Mouse (Mus musculus) skeletal muscle tissue, postnatal 0 days (tissue): ENCODE results near the gene Rasal2. TPM values are rescaled to one million over a fixed set of nuclear protein-coding genes. Genes with fewer than 3 reads are reported as not detected.

Experiments used
- polyA plus RNA-seq: library from polyadenylated mRNA; unstranded; fragments of >200 nt; fragmentation: Nextera tagmentation; extraction: Ambion mirVana; gene quantifications from 2 replicates; pipeline ENCODE4 v1.2.1, GENCODE M21; 2015

Rasal2 gene
- 7.5 and 9.0 TPM in 2 replicates for polyA plus RNA-seq

GRCm38 (mm10) chr1:157412454-157413369, at the start of gene Rasal2:
Gene Rasal2, minus strand, starts transcription at chr1:157412595.

GRCm38 (mm10) chr1:157458421-157459208, 46.2 kb upstream of the Rasal2 start, which contains the start of gene Cryzl2:
Gene Cryzl2, plus strand, starts transcription at chr1:157458577.

GRCm38 (mm10) chr1:157108580-157108979, 303.8 kb downstream of the Rasal2 start, which contains the start of gene Tex35:
Gene Tex35, minus strand, starts transcription at chr1:157108680.

Other genes with a start within 250 kb of the Rasal2 start
- gene Cryzl2, start 46.0 kb upstream of the Rasal2 start, polyA plus RNA-seq = 4.5 and 6.6 TPM in 2 replicates
- gene Sec16b, start 94.1 kb upstream of the Rasal2 start, polyA plus RNA-seq = 1.8 and 3.2 TPM in 2 replicates